In the genomic region with DNA sequence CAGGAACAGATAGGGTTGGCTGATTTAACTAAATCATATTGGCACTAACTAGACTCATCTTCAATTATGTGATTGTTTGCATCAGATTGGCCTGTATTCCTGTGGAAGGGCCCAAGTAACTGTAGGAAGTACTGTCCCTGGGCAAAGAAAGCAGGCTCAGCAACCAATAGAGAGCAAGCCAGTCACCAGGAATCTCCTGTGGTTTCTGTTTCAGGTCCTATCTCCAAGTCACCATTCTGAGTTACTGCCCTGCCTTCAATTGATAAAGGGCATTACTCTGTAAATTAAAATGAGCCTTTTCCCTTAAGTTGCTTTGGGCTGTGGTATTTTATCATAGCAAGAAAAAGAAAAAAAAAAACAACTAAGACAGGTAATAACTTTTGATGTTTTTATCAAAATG, we compare ENCODE assay signal across 28 mouse cellular contexts.
A peak's percentile ranks its signal among the peaks of the same experiment; 100 is the strongest.
DNase-seq lines count a peak whose midpoint lies in the region; ATAC-seq and TF ChIP-seq lines count a peak whose summit lies in the region.
"Had no signal": no experiment of that assay in that cellular context is flagged by ENCODE, and none has a peak within 500 bp of the region (broad histone marks: within the 10 kb centered on the region; RNA-seq: fewer than 3 reads in every experiment).

No protein-coding gene starts in this region.

- no peak overlapping the region for H3K27ac ChIP-seq in liver, embryonic 13.5 days
- no peak overlapping the region for H3K27ac ChIP-seq in liver, postnatal 0 days (ENCODE audit: low read depth)
- H3K27ac ChIP-seq in MEL (ENCODE audit: control insufficient read depth, low read depth, low read length), result no peak overlapping the region
- H3K27ac ChIP-seq: embryonic facial prominence, embryonic 13.5 days; embryonic facial prominence, embryonic 15.5 days; forebrain, embryonic 10.5 days; forebrain, embryonic 12.5 days had no signal

- no peaks in the 10 kb centered on the region for H3K4me1 ChIP-seq in liver, embryonic 13.5 days (replicated peaks)
- no peaks in the 10 kb centered on the region for H3K4me1 ChIP-seq in liver, postnatal 0 days (ENCODE audit: insufficient read depth)
- H3K4me1 ChIP-seq in MEL (ENCODE audit: control insufficient read depth in 1 of 2, insufficient read depth in 2 of 2, low read length in 2 of 2), result no peaks in the 10 kb centered on the region
- H3K4me1 ChIP-seq: embryonic facial prominence, embryonic 13.5 days; embryonic facial prominence, embryonic 15.5 days; forebrain, embryonic 10.5 days; forebrain, embryonic 12.5 days had no signal

- TF ChIP-seq EP300 in liver, postnatal 0 days (IDR thresholded peaks at IDR 0.05; ENCODE audit: low read depth), result no peak
- TF ChIP-seq EP300 in MEL (IDR thresholded peaks at IDR 0.05; ENCODE audit: low read depth in 1 of 2, low read length in 2 of 2), result peak; percentile 30 to 35; a peak in 1 of 4 replicates

- H3K9ac ChIP-seq in liver, embryonic 13.5 days, result no peak overlapping the region
- no peak overlapping the region for H3K9ac ChIP-seq in liver, postnatal 0 days (replicated peaks)
- no peak overlapping the region for H3K9ac ChIP-seq in MEL (ENCODE audit: control insufficient read depth, low read depth, low read length, poor library complexity, severe bottlenecking)
- H3K9ac ChIP-seq: embryonic facial prominence, embryonic 13.5 days; embryonic facial prominence, embryonic 15.5 days; forebrain, embryonic 12.5 days had no signal

- no peak overlapping the region for H3K4me2 ChIP-seq in liver, embryonic 13.5 days
- no peak overlapping the region for H3K4me2 ChIP-seq in liver, postnatal 0 days (ENCODE audit: low read depth, low read length)
- H3K4me2 ChIP-seq: embryonic facial prominence, embryonic 13.5 days; embryonic facial prominence, embryonic 15.5 days; forebrain, embryonic 12.5 days had no signal

- H3K4me3 ChIP-seq in liver, embryonic 13.5 days (replicated peaks), result no peak overlapping the region
- H3K4me3 ChIP-seq in liver, postnatal 0 days (ENCODE audit: low read depth, low read length), result no peak overlapping the region
- no peak overlapping the region for H3K4me3 ChIP-seq in MEL (ENCODE audit: control insufficient read depth in 1 of 2, insufficient read depth in 1 of 2, low read depth in 2 of 2, low read length in 2 of 2)
- H3K4me3 ChIP-seq: embryonic facial prominence, embryonic 13.5 days; embryonic facial prominence, embryonic 15.5 days; erythroblast, embryonic 14.5 days; forebrain, embryonic 10.5 days; forebrain, embryonic 12.5 days had no signal

- no peaks in the 10 kb centered on the region for H3K9me3 ChIP-seq in liver, embryonic 13.5 days (replicated peaks)
- no peaks in the 10 kb centered on the region for H3K9me3 ChIP-seq in liver, postnatal 0 days (ENCODE audit: low read length)
- no peaks in the 10 kb centered on the region for H3K9me3 ChIP-seq in MEL (replicated peaks; ENCODE audit: insufficient read depth, low read length)
- H3K9me3 ChIP-seq: embryonic facial prominence, embryonic 13.5 days; embryonic facial prominence, embryonic 15.5 days; forebrain, embryonic 10.5 days; forebrain, embryonic 12.5 days; G1E had no signal

- H3K79me2 ChIP-seq in MEL (ENCODE audit: control insufficient read depth, insufficient read depth, low read length, poor library complexity), result no peaks in the 10 kb centered on the region

- ATAC-seq in liver, embryonic 13.5 days (ENCODE audit: low read depth), result 0 out of 2 replicates have a peak, but pooled peaks have one; percentile 58
- ATAC-seq in liver, postnatal 0 days, result no peak
- ATAC-seq in megakaryocyte-erythroid progenitor cell, adult 5-6 weeks (replicated peaks; ENCODE audit: low FRiP score, low TSS enrichment, poor library complexity, severe bottlenecking), result peak; percentile 59
- ATAC-seq: CD4-positive, CD25-positive, alpha-beta regulatory T cell, adult 4 months; forebrain, embryonic 14.5 days; forebrain, embryonic 16.5 days had no signal

- no peak for TF ChIP-seq RAD21 in MEL (IDR thresholded peaks at IDR 0.05; ENCODE audit: low read depth, low read length)

- no peak for DNase-seq in liver, embryonic 13.5 days
- DNase-seq in liver, postnatal 0 days, result no peak
- DNase-seq in MEL (ENCODE audit: low read depth, low spot score), result peak; percentile 28
- DNase-seq in c-Kit-positive CD71-positive TER-119-positive erythroid progenitor cells, embryonic 14.5 days (ENCODE audit: low spot score), result peak; percentile 34
- no peak for DNase-seq in right cerebral cortex, postnatal 4 days
- no peak for DNase-seq in natural killer cell, adult 2 months (ENCODE audit: low spot score in 2 of 2)
- DNase-seq: adrenal gland, adult 2 months; adrenal gland, postnatal 10 days; adrenal gland, postnatal 25 days; B cell, adult 2 months; cerebellum, adult 11 months; cerebellum, adult 18-20 months; cerebellum, adult 8-10 months; cerebellum, adult 9-11 months; cerebellum, postnatal 14 days; cerebellum, postnatal 36 days; embryo, embryonic 11 days had no signal

- no peaks in the 10 kb centered on the region for H3K27me3 ChIP-seq in liver, embryonic 13.5 days
- no peaks in the 10 kb centered on the region for H3K27me3 ChIP-seq in liver, postnatal 0 days (ENCODE audit: insufficient read depth, low read length)
- H3K27me3 ChIP-seq in MEL (ENCODE audit: control insufficient read depth in 1 of 2, insufficient read depth in 2 of 2, low read length in 2 of 2), result no peaks in the 10 kb centered on the region
- H3K27me3 ChIP-seq: CH12.LX; embryonic facial prominence, embryonic 13.5 days; embryonic facial prominence, embryonic 15.5 days; forebrain, embryonic 12.5 days had no signal

- H3K36me3 ChIP-seq in liver, embryonic 13.5 days, result no peaks in the 10 kb centered on the region
- no peaks in the 10 kb centered on the region for H3K36me3 ChIP-seq in liver, postnatal 0 days (replicated peaks; ENCODE audit: insufficient read depth, low read length)
- H3K36me3 ChIP-seq in MEL (ENCODE audit: control insufficient read depth in 1 of 2, insufficient read depth in 2 of 2, low read length in 2 of 2), result no peaks in the 10 kb centered on the region
- H3K36me3 ChIP-seq: embryonic facial prominence, embryonic 13.5 days; embryonic facial prominence, embryonic 15.5 days; forebrain, embryonic 10.5 days; forebrain, embryonic 12.5 days; G1E had no signal

- TF ChIP-seq POLR2A in MEL (IDR thresholded peaks at IDR 0.05; ENCODE audit: control insufficient read depth in 1 of 2, insufficient read depth in 1 of 2, low read depth in 1 of 2, low read length in 2 of 2, poor library complexity in 1 of 2), result no peak

- TF ChIP-seq CTCF in liver, postnatal 0 days (IDR thresholded peaks at IDR 0.05; ENCODE audit: low read depth), result no peak
- TF ChIP-seq CTCF in MEL (IDR thresholded peaks at IDR 0.05 in 2 of 3, conservative IDR thresholded peaks at IDR 0.05 in 1 of 3; ENCODE audit: control insufficient read depth in 1 of 3, insufficient read depth in 1 of 3, low read depth in 2 of 3, low read length in 3 of 3, poor library complexity in 1 of 3, severe bottlenecking in 1 of 3), result no peak

TF ChIP-seq in MEL, 35 proteins besides CTCF, POLR2A, EP300 and RAD21:
- TF ChIP-seq POLR2AphosphoS5 (IDR thresholded peaks at IDR 0.05; ENCODE audit: borderline replicate concordance, low read depth, low read length) (no peak), GATA1 (IDR thresholded peaks at IDR 0.05; ENCODE audit: low read depth, low read length) (peak; percentile 31; the same call in 1 of the 2 replicates), TCF12 (IDR thresholded peaks at IDR 0.05; ENCODE audit: low read depth, low read length) (peak; percentile 29; the same call in 1 of the 2 replicates)

Comparison
In these comparisons a context has a peak if more than half of its experiments do, and no peak if none do; other contexts are left out.
1. DNase-seq: peak in MEL (single experiment) and c-Kit-positive CD71-positive TER-119-positive erythroid progenitor cells, embryonic 14.5 days (single experiment); none in liver, embryonic 13.5 days (single experiment), liver, postnatal 0 days (single experiment), right cerebral cortex, postnatal 4 days (single experiment) and natural killer cell, adult 2 months (0 of 2).